Mouse (Mus musculus) colon, adult 2 months (tissue): ENCODE measurements around the gene Spin2e. TPM values are rescaled to one million over a fixed set of nuclear protein-coding genes. Genes with fewer than 3 reads are reported as not detected.

Experiments used
- polyA plus RNA-seq: library from polyadenylated mRNA; depleted of rRNA; stranded (reverse); fragments of >200 nt; gene quantifications from 2 replicates; pipeline ENCODE4 v1.2.3, GENCODE M21; 2012; rRNA removed

Spin2e gene
- polyA plus RNA-seq: not detected in 2 replicates

GRCm38 (mm10) chrX:31618820-31619219, at the start of gene Spin2e:
TSS of gene Spin2e (minus strand) at chrX:31618920.

GRCm38 (mm10) chrX:31574183-31574582, 44.5 kb downstream of the Spin2e start, which contains the start of gene Gm21883:
TSS of gene Gm21883 (minus strand) at chrX:31574283.

Other genes with a start within 250 kb of the Spin2e start
- gene Btbd35f19, start 235.0 kb downstream of the Spin2e start, polyA plus RNA-seq: not detected in 2 replicates
- not detected in 2 replicates for gene Gm21883, start 44.6 kb downstream of the Spin2e start, polyA plus RNA-seq
- not detected in 2 replicates for gene Btbd35f25, start 98.2 kb upstream of the Spin2e start, polyA plus RNA-seq